Mouse (Mus musculus) midbrain, embryonic 13.5 days (tissue): ENCODE data around the gene Senp1. TPM values are rescaled to one million over a fixed set of nuclear protein-coding genes. Genes with fewer than 3 reads are reported as not detected.

Experiments used
- ATAC-seq: fragments of 200-750 bp; cut with Nextera tagmentation; 2 replicates; pipeline ENCODE4 v1.8.0; 2017; ENCODE audit warnings: mild to moderate bottlenecking, moderate TSS enrichment, moderate library complexity
- H3K27ac ChIP-seq: fragments of 300-500 bp; sonication (generic); 2 replicates; pipeline ENCODE4 v1.5.1; 2015; ENCODE audit warnings: inconsistent platforms, mild to moderate bottlenecking, moderate library complexity
- H3K27me3 ChIP-seq: fragments of 300-500 bp; sonication (generic); 2 replicates; pipeline ENCODE4 v1.6.1; 2015; ENCODE audit warnings: mild to moderate bottlenecking, inconsistent platforms
- H3K36me3 ChIP-seq: fragments of 300-500 bp; sonication (generic); 2 replicates; pipeline ENCODE4 v1.6.1; 2015; ENCODE audit warnings: mild to moderate bottlenecking, inconsistent platforms
- H3K4me1 ChIP-seq: fragments of 300-500 bp; sonication (generic); replicated peaks from 2 replicates; pipeline ENCODE4 v1.6.1; 2015; ENCODE audit warnings: inconsistent platforms
- H3K4me2 ChIP-seq: fragments of 300-500 bp; sonication (generic); replicated peaks from 2 replicates; pipeline ENCODE4 v1.6.1; 2015; ENCODE audit warnings: moderate library complexity, mild to moderate bottlenecking, inconsistent platforms
- H3K4me3 ChIP-seq: fragments of 300-500 bp; sonication (generic); replicated peaks from 2 replicates; pipeline ENCODE4 v1.5.1; 2015; ENCODE audit warnings: mild to moderate bottlenecking, inconsistent platforms
- H3K9ac ChIP-seq: fragments of 300-500 bp; sonication (generic); replicated peaks from 2 replicates; pipeline ENCODE4 v1.6.1; 2015; ENCODE audit warnings: mild to moderate bottlenecking, inconsistent platforms
- H3K9me3 ChIP-seq: fragments of 300-500 bp; sonication (generic); 2 replicates; pipeline ENCODE4 v1.6.1; 2016; ENCODE audit warnings: mild to moderate bottlenecking, inconsistent platforms
- WGBS: fragments of 180-500 bp; shearing (Covaris S2); methylation state at CpG from one replicate; pipeline ENCODE4 v1.1.7; 2015; 5-methylcytosine and 5-hydroxymethylcytosine counted together
- polyA plus RNA-seq: library from polyadenylated mRNA; unstranded; fragments of >200 nt; fragmentation: Nextera tagmentation; extraction: Ambion mirVana; gene quantifications from 2 replicates; pipeline ENCODE4 v1.2.1, GENCODE M21; 2015

The Senp1 gene
- polyA plus RNA-seq, 1 experiment from 2014 or later = 27.6 TPM

DNA sequence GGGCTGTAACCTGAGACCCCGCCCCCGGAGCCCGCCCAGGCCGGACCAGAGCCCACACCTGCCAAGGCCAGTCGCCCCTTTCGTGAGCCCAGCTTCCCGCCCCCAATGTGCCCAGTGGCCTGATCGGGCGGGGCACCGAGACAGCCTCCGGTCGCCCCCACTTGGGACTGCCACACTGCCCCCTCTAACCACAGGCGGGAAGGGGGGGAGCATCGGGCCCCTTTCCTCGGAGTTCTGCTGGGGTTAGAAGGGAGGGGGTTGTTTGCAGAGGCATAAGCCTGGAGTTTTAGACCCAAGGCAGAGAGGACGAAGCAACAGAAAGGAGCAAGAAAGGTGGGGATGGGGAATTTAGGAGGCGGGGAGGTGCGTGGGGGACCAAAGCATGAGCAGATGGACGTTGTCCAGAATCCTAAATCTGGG lies 88.8 kb downstream of the Senp1 start:
- 0% methylated on average over 19 of the region's 19 CpGs for WGBS
- Histone ChIP-seq H3K4me1 (peaks cover 58% of the 10 kb centered on the region), H3K9me3 (no peaks in the 10 kb centered on the region), H3K27me3 (peaks cover 31% of the 10 kb centered on the region), H3K36me3 (no peaks in the 10 kb centered on the region), H3K9ac (peak overlapping the region; percentile 68), H3K27ac (peak overlapping the region; percentile 90), H3K4me2 (peak overlapping the region; percentile 87), H3K4me3 (peak overlapping the region; percentile 52)
- no peak; the same call in 1 of the 2 replicates for ATAC-seq

DNA sequence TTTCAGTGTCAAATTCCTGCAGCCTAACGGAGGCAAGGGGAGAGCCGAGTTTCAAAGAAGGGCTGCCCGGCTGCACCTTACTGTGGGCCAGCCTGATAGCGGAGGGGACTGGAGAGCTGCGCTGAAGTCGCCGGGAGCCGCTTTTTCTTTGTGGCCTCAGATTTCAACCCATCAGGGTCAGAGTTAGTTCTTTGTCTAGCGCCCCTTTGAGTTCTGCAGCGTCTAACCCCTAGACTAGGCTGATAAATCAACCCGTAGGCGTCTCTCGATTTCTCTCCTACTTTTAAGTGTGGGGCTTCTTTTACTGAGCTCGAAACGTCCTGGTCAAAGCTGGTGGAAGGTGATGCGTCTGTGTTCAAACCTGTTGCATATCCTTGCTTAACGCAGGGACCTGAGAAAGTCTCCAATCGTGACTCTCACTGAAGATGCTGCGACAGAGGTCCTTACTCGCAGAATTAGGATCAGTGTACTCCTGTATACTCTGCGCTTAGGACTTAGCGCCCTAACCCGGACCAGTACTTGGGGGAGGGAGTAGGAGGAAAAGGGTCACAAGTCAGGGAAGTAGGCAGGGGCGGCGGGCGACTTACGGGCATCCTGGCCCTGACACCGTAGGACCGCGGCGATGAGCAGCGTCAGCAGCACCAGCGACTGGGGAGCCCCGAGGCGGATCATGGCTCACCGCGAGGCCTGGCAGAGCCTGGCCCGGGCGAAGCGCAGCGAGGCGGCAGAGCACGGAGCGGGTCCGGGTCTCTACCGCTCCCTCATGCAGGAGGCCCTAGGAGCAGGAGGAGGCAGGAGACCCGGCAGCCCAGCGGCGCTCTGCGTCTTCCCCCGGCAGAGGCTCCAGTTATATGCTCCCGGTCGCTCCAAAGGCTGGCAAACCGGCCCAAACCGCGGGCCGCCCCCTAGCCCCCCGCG lies 89.5 kb downstream of the Senp1 start, which contains the start of gene Col2a1:
Col2a1 (minus strand) TSS at position 874 of the 918 bp plus-strand sequence.
- H3K9ac ChIP-seq = peak within 1 kb of the TSS; percentile 68
- peak within 1 kb of the TSS; percentile 90 for H3K27ac ChIP-seq
- peak within 1 kb of the TSS; percentile 87 for H3K4me2 ChIP-seq
- peaks cover 31% of the 10 kb centered on the region for H3K27me3 ChIP-seq
- H3K4me1 ChIP-seq = peaks cover 64% of the 10 kb centered on the region
- H3K36me3 ChIP-seq = no peaks in the 10 kb centered on the region
- WGBS = under 1% methylated on average over 59 of the region's 59 CpGs
- H3K9me3 ChIP-seq = no peaks in the 10 kb centered on the region
- peak; percentile 54 for ATAC-seq
- H3K4me3 ChIP-seq = peak within 1 kb of the TSS; percentile 52

DNA sequence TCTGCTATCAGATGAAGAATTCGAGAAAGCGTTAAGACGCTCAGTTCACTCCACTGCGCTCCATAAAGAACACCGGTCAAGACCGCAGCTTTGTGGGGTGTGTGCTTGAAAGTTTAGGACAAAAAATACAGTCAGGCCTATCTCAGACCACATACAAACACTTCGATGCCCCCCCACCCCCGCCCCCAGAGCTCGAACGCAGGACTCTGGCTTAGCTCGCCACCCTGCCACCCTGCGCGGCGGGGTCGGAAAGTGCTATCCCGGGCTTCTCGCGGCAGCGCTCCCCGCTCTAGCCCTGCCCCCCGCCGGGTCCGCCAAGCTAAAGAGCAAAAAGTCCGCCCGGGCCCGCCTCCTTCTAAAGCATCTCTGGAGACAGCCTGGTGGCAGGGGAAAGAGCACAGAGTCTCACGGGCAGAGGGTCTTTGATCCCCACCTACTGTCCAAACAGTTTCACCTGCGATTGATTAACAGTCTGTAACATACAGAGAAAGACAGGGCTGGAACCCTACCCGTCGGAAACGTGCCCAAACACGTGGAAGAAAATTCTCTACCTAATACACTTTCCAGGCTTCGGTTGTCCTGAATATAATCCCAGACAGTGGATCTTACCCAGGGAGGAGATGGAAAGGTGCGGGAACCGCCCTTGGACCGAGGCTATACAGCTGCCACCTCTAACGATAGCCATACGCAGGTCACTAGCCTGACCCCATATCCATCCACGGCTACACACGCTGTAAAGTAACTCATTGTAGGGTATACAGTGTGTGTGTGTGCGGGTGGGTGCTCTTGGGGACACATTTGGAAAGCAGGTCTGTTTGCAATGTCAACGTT lies 90.3 kb downstream of the Senp1 start:
- Histone ChIP-seq H3K27me3 (peaks cover 31% of the 10 kb centered on the region), H3K27ac (peak overlapping the region; percentile 90), H3K9ac (peak overlapping the region; percentile 68), H3K9me3 (no peaks in the 10 kb centered on the region), H3K4me2 (peak overlapping the region; percentile 87), H3K4me1 (peaks cover 68% of the 10 kb centered on the region), H3K36me3 (0 out of 2 replicates have a peak, but pooled peaks cover 2% of the 10 kb centered on the region), H3K4me3 (peak overlapping the region; percentile 52)
- under 1% methylated on average over 42 of the region's 42 CpGs for WGBS
- ATAC-seq = 0 out of 2 replicates have a peak, but pooled peaks have one; percentile 1

DNA sequence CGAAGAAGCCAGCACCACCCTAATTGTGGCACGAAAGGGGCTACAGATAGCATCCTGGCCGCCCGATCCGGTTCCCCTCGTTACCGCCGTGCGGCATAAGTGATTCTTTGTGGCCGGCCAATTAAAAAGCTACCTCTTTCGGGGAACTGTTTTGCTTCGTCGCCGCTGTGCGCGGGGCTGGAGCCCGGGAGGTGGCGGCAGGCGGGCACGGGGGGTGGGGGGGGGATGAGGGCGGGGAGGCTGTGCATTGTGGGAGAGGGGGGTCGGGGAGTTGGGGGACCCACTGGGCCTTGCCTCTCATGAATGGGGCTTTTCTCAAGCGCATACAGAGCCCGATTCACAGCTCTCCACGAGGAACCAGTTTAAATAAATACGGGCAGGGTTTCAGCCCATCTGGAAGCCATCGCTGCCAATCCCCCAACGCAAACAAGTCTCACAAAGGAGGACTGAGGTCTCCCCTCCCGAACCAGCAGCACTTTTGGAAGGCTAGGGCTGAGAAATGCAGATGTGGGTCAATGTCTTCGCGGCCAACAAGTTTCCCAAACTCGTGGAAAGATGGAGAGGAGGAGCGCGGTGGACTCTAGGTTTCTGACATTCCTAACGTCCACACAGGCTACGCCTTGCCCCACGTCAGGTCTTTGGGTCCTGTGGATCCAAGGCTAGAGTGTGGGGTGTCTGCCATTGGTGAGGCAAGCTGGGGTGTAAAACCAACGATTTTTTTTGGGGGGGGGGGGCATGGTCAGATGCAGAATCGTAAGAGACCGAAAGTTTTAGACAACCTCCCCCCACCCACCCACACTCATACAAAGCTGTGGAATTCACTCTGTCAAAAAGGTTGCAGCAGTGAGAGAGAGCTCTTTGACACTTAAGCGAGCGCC lies 91.2 kb downstream of the Senp1 start:
- peak overlapping the region; percentile 68 for H3K9ac ChIP-seq
- peaks cover 26% of the 10 kb centered on the region for H3K27me3 ChIP-seq
- peak overlapping the region; percentile 87 for H3K4me2 ChIP-seq
- ATAC-seq = peak; percentile 53
- no peaks in the 10 kb centered on the region for H3K9me3 ChIP-seq
- H3K27ac ChIP-seq = peak overlapping the region; percentile 90
- under 1% methylated on average over 42 of the region's 42 CpGs for WGBS
- peaks cover 68% of the 10 kb centered on the region for H3K4me1 ChIP-seq
- H3K36me3 ChIP-seq = 0 out of 2 replicates have a peak, but pooled peaks cover 6% of the 10 kb centered on the region
- peak overlapping the region; percentile 52 for H3K4me3 ChIP-seq

DNA sequence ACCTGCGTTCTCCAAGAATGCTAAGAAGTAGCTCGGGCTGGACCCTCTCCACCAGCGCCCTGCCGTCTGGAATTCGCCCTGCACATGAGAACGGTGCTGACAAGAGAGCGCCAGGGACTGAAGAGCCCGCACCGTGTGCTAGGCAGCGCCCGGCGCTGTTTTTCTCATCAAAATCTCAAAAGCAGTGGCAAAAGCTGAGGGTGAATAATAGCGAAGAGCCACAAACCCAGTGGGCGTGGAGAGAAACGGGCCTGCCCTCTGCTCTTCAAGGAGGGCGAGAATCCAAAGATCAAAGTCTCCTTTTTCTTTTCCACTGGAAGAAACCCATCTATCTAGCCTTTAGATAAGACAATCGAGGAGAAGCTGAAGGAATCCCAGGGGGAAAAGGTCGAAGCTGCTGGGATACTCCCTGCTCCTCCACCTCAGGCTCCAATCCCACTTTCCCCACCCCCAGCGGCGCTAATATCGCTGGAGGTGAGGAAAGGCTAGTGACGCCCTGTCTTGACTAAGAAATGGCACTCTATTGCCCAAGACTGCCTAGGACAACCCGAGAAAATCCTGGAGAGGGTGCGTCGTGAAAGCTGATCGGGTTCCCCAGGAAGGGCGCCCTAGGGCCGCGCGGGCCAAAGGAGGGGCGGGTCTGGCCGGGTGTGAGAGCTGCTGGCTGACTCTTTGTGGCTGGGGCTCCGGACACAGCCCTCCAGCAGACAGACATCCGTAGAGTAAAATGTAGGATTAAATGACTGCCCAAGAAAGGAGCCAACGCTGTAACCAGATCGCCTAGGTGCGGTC lies 92.0 kb downstream of the Senp1 start:
- Histone ChIP-seq H3K4me1 (peaks cover 68% of the 10 kb centered on the region), H3K27ac (peak overlapping the region; percentile 90), H3K9ac (peak overlapping the region; percentile 68), H3K27me3 (peaks cover 26% of the 10 kb centered on the region), H3K4me3 (peak overlapping the region; percentile 52), H3K9me3 (no peaks in the 10 kb centered on the region), H3K4me2 (peak overlapping the region; percentile 87), H3K36me3 (0 out of 2 replicates have a peak, but pooled peaks cover 10% of the 10 kb centered on the region)
- ATAC-seq = peak; percentile 46
- WGBS = under 1% methylated on average over 37 of the region's 37 CpGs

DNA sequence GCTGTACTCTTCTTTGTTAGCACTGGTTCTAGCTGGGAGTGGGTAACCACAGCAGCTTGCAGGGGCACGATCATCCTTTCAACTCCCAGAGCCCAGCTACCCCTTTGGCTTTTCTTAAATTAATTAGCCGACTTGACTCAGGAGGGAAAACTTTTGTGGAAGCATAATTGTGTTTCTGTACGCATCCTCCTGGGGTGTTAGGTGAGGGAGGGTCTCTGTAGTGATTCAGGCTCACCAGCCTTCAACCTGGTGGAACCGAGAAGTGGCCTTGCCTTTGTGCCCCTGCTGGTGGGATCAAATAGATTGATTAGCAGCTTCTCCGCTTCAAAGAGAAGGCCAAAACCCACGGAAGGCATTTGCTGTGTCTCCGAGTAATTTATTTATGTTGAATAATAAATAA lies 93.6 kb downstream of the Senp1 start:
- peaks cover 67% of the 10 kb centered on the region for H3K4me1 ChIP-seq
- no peak overlapping the region for H3K4me3 ChIP-seq
- no peak overlapping the region for H3K4me2 ChIP-seq
- ATAC-seq = no peak
- peaks cover 16% of the 10 kb centered on the region for H3K27me3 ChIP-seq
- H3K27ac ChIP-seq = no peak overlapping the region
- 0 out of 2 replicates have a peak overlapping the region, but pooled peaks have one; percentile 16 for H3K9ac ChIP-seq
- no peaks in the 10 kb centered on the region for H3K9me3 ChIP-seq
- H3K36me3 ChIP-seq = peaks cover 21% of the 10 kb centered on the region
- 15% methylated on average over 7 of the region's 7 CpGs for WGBS

DNA sequence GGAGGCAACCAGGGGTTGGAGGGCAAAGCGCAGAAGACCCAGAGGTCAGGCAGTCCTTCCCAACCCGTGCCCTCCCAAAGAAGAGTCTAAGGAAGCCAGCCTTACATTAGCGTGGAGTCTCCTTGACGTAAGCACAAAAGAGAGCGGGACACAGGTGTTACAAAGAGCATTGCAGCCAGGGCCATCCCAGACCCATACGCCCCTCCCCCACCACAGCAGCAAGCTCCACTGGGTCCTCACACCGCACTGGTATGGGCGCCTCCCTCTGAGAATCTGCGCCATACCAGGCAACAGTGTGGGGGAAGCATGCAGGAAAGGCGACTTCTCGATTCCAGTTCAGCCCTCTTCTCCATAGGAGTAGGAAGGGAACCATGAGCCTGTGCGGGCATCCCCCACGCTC lies 94.0 kb downstream of the Senp1 start:
- Histone ChIP-seq H3K4me1 (peaks cover 62% of the 10 kb centered on the region), H3K4me3 (no peak overlapping the region), H3K36me3 (peaks cover 26% of the 10 kb centered on the region), H3K27me3 (peaks cover 12% of the 10 kb centered on the region), H3K9ac (0 out of 2 replicates have a peak overlapping the region, but pooled peaks have one; percentile 16), H3K27ac (no peak overlapping the region), H3K9me3 (no peaks in the 10 kb centered on the region), H3K4me2 (no peak overlapping the region)
- WGBS = 30% methylated on average over 13 of the region's 13 CpGs
- ATAC-seq = no peak

DNA sequence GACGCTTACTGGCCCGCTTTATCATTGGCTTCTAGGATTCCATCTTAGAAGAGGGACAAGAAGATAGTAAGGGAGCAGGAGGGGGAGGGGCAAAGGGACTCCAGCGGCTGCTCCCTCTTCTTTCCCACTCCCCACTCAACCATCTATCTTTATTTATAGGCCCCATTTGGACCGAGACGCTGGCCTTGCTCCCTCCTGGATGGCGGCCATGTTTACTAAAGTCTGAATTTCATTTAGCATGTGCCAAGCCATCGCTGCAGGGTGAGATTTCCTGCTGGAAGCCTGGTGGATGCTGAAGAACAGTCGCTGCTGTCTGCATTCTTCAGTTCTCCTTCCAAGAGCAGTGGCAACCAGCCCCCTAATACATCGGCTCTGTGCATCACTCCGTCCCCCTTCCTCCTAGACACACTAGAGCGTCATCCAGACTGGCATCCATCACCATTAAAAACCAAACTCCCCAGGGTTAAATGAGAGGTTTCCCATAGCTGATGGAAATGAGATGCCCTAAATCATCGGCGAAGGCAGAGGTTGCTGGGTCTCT lies 96.8 kb downstream of the Senp1 start:
- no peak overlapping the region; the same call in 1 of the 2 replicates for H3K27ac ChIP-seq
- peaks cover 56% of the 10 kb centered on the region for H3K4me1 ChIP-seq
- H3K4me2 ChIP-seq = no peak overlapping the region
- no peak overlapping the region for H3K4me3 ChIP-seq
- peaks cover 26% of the 10 kb centered on the region for H3K36me3 ChIP-seq
- no peak for ATAC-seq
- 83% methylated on average over 13 of the region's 13 CpGs for WGBS
- H3K27me3 ChIP-seq = no peaks in the 10 kb centered on the region; the same call in 1 of the 2 replicates
- H3K9me3 ChIP-seq = no peaks in the 10 kb centered on the region
- no peak overlapping the region for H3K9ac ChIP-seq

DNA sequence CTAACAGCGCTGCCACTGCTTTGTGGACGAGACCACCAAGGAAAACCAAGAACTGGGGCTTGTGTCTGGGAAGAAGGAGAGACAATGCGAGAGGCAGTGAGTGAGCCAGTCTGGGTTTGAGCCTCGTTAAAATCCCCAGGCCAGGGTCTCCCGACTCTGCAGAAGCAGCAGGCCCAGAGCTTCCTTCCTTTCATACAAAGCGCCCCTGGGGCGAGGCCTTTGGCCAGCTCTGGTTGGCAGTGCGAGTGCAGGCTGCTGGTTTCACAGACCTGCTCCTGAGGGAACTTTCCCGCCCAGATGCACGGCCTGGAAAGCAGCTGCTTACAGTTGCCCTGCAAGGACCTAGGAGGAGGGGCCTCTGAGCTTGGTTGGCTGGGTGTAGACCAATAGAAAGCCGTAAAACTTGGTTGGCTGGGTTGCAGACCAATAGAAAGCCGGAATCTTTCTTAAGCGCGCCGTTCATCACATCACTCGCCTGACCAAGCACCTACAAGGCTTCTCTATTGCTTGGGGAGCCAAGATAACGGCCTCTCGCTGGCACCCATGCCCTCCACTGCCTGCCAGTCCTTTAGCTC lies 100.7 kb downstream of the Senp1 start:
- peaks cover 60% of the 10 kb centered on the region for H3K4me1 ChIP-seq
- peak overlapping the region; percentile 53 for H3K4me2 ChIP-seq
- no peaks in the 10 kb centered on the region for H3K27me3 ChIP-seq
- H3K36me3 ChIP-seq = peaks cover 31% of the 10 kb centered on the region
- peak overlapping the region; percentile 24 for H3K4me3 ChIP-seq
- peak overlapping the region; percentile 93 for H3K27ac ChIP-seq
- peak; percentile 94 for ATAC-seq
- H3K9me3 ChIP-seq = no peaks in the 10 kb centered on the region
- under 1% methylated on average over 18 of the region's 18 CpGs for WGBS
- H3K9ac ChIP-seq = peak overlapping the region; percentile 54
